Mouse (Mus musculus): ENCODE data around the gene Perm1. TPM values are rescaled to one million over a fixed set of nuclear protein-coding genes. Genes with fewer than 3 reads are reported as not detected.

Perm1 gene
- polyA plus RNA-seq, 1 experiment, result 9.5 TPM

GRCm38 (mm10) chr4:156224276-156224675 lies 8.6 kb downstream of the Perm1 start:
- H3K27me3 ChIP-seq (ENCODE audit: control insufficient read depth, insufficient read depth, low read length), result no peaks in the 10 kb centered on the region
- no peaks in the 10 kb centered on the region for H3K4me1 ChIP-seq (replicated peaks; ENCODE audit: control insufficient read depth, insufficient read depth, low read length)
- TF ChIP-seq POLR2A (IDR thresholded peaks at IDR 0.05; ENCODE audit: control insufficient read depth, extremely low read depth, insufficient read depth, low read length, poor library complexity) (no peak), CTCF (IDR thresholded peaks at IDR 0.05; ENCODE audit: borderline replicate concordance, control insufficient read depth, extremely low read depth, insufficient read depth, low read length, poor library complexity) (no peak)
- no peak overlapping the region for H3K27ac ChIP-seq (ENCODE audit: control insufficient read depth, insufficient read depth, low read length)
- DNase-seq, result no peak
- H3K4me3 ChIP-seq (ENCODE audit: control insufficient read depth, insufficient read depth, low read length), result no peak overlapping the region
- H3K36me3 ChIP-seq (ENCODE audit: control insufficient read depth, insufficient read depth, low read length), result no peaks in the 10 kb centered on the region
- 97% methylated on average over 2 of the region's 2 CpGs for WGBS

DNA sequence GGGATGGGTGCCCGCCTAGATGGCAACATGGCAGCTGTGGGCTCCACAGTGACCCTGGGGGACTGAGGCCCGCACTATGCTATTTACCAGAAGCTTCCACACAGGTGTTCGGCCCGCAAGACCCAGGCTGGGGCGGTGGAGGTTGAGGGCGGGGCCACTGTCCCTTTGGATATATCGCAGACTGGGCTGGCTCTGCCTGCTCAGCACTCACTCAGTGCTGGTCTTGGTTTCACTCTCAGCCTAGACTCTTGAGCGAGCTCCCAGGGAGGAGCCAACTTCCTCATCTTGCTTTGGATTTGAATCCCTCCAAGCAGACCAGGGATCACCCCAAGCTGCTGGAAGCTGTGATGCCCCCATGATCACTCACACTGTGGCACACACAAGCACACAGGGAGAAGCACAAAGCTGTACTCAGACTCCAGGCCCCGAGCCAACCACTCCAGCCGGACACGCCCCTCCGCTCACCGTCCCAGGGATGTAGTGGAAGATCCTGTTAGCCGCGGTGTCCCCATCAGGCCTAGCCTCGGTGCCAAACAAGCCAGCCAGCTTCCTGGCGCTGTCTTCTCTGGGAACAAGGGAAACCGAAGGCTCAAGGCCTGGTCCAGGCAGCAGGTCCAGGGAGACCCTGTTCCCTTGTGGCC lies 12.2 kb downstream of the Perm1 start:
- TF ChIP-seq POLR2A (IDR thresholded peaks at IDR 0.05; ENCODE audit: control insufficient read depth, extremely low read depth, insufficient read depth, low read length, poor library complexity) (no peak), CTCF (IDR thresholded peaks at IDR 0.05; ENCODE audit: borderline replicate concordance, control insufficient read depth, extremely low read depth, insufficient read depth, low read length, poor library complexity) (no peak)
- WGBS, result 84% methylated on average over 18 of the region's 18 CpGs
- Histone ChIP-seq H3K4me1 (replicated peaks; ENCODE audit: control insufficient read depth, insufficient read depth, low read length) (no peaks in the 10 kb centered on the region), H3K4me3 (ENCODE audit: control insufficient read depth, insufficient read depth, low read length) (peak overlapping the region; percentile 9), H3K36me3 (ENCODE audit: control insufficient read depth, insufficient read depth, low read length) (0 out of 2 replicates have a peak, but pooled peaks cover 3% of the 10 kb centered on the region), H3K27me3 (ENCODE audit: control insufficient read depth, insufficient read depth, low read length) (no peaks in the 10 kb centered on the region), H3K27ac (ENCODE audit: control insufficient read depth, insufficient read depth, low read length) (no peak overlapping the region)
- DNase-seq, result no peak

GRCm38 (mm10) chr4:156228393-156229024 lies 12.8 kb downstream of the Perm1 start:
- Histone ChIP-seq H3K4me1 (replicated peaks; ENCODE audit: control insufficient read depth, insufficient read depth, low read length) (peaks cover 4% of the 10 kb centered on the region), H3K27me3 (ENCODE audit: control insufficient read depth, insufficient read depth, low read length) (no peaks in the 10 kb centered on the region), H3K4me3 (ENCODE audit: control insufficient read depth, insufficient read depth, low read length) (peak overlapping the region; percentile 9; the same call in 1 of the 2 replicates), H3K27ac (ENCODE audit: control insufficient read depth, insufficient read depth, low read length) (no peak overlapping the region), H3K36me3 (ENCODE audit: control insufficient read depth, insufficient read depth, low read length) (0 out of 2 replicates have a peak, but pooled peaks cover 3% of the 10 kb centered on the region)
- WGBS, result 72% methylated on average over 12 of the region's 12 CpGs
- DNase-seq, result no peak
- no peak for TF ChIP-seq CTCF (IDR thresholded peaks at IDR 0.05; ENCODE audit: borderline replicate concordance, control insufficient read depth, extremely low read depth, insufficient read depth, low read length, poor library complexity)
- no peak for TF ChIP-seq POLR2A (IDR thresholded peaks at IDR 0.05; ENCODE audit: control insufficient read depth, extremely low read depth, insufficient read depth, low read length, poor library complexity)

GRCm38 (mm10) chr4:156234021-156234501 lies 18.4 kb downstream of the Perm1 start:
- H3K36me3 ChIP-seq (ENCODE audit: control insufficient read depth, insufficient read depth, low read length), result peaks cover 4% of the 10 kb centered on the region; the same call in 1 of the 2 replicates
- 26% methylated on average over 17 of the region's 17 CpGs for WGBS
- H3K27ac ChIP-seq (ENCODE audit: control insufficient read depth, insufficient read depth, low read length), result no peak overlapping the region
- DNase-seq, result peak; percentile 19
- no peaks in the 10 kb centered on the region for H3K27me3 ChIP-seq (ENCODE audit: control insufficient read depth, insufficient read depth, low read length)
- peak overlapping the region; percentile 71 for H3K4me3 ChIP-seq (ENCODE audit: control insufficient read depth, insufficient read depth, low read length)
- TF ChIP-seq CTCF (IDR thresholded peaks at IDR 0.05; ENCODE audit: borderline replicate concordance, control insufficient read depth, extremely low read depth, insufficient read depth, low read length, poor library complexity), result no peak
- no peak for TF ChIP-seq POLR2A (IDR thresholded peaks at IDR 0.05; ENCODE audit: control insufficient read depth, extremely low read depth, insufficient read depth, low read length, poor library complexity)
- peaks cover 18% of the 10 kb centered on the region for H3K4me1 ChIP-seq (replicated peaks; ENCODE audit: control insufficient read depth, insufficient read depth, low read length)

DNA sequence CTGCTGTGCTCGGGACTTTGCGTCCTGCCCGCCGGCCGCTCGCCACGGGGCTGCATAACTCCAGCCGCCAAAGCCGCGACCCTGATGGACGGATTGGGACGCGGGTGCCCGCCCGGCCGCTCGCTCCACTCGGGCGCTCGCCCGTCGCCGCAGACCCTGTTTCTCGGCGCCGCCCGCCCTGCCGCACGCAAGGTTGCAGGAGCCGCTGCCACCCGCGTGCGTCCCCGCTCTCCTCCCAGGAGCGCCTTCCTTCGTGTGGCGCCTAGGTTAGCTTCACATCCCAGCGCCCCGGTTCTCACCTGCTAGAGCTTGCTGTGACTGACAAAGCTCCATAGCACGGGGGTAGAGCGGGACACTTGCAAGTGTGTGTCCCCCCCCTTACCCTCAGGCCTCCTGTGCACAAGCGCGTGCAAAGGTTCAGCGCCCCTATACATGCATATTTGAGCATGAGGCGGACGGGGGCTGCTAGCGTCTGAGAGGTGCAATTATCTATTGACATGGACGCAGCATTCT lies 19.1 kb downstream of the Perm1 start, which contains the start of gene Plekhn1:
Plekhn1 (minus strand) TSS at position 157 of the 513 bp plus-strand sequence.
- TF ChIP-seq POLR2A (IDR thresholded peaks at IDR 0.05; ENCODE audit: control insufficient read depth, extremely low read depth, insufficient read depth, low read length, poor library complexity) (peak; percentile 49; the same call in 1 of the 2 replicates), CTCF (IDR thresholded peaks at IDR 0.05; ENCODE audit: borderline replicate concordance, control insufficient read depth, extremely low read depth, insufficient read depth, low read length, poor library complexity) (no peak)
- DNase-seq, result peak; percentile 79
- under 1% methylated on average over 37 of the region's 48 CpGs for WGBS
- Histone ChIP-seq H3K27ac (ENCODE audit: control insufficient read depth, insufficient read depth, low read length) (no peak within 1 kb of the TSS; the same call in 1 of the 2 replicates), H3K36me3 (ENCODE audit: control insufficient read depth, insufficient read depth, low read length) (peaks cover 11% of the 10 kb centered on the region), H3K27me3 (ENCODE audit: control insufficient read depth, insufficient read depth, low read length) (no peaks in the 10 kb centered on the region), H3K4me3 (ENCODE audit: control insufficient read depth, insufficient read depth, low read length) (peak within 1 kb of the TSS; percentile 85), H3K4me1 (replicated peaks; ENCODE audit: control insufficient read depth, insufficient read depth, low read length) (peaks cover 18% of the 10 kb centered on the region)

DNA sequence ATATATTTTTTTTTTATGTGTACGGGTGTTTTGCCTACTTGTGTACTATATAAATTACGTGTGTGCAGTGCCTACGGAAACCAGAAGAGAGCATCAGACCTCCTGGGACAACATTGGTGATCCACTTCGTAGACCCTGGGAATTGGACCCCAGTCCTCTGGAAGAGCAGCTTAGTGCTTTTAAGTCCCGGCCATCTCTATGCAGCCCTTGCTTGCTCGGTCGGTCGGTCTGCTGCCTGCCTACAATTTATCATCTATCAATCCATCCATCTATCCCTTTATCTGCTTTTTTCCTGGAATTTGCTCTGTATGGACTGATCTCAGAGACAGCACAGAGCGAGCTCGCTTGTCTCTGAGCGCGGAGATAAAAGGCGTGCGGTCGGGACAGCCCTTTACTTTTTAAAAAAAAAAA lies 19.7 kb downstream of the Perm1 start:
- peak overlapping the region; percentile 60 for H3K4me3 ChIP-seq (ENCODE audit: control insufficient read depth, insufficient read depth, low read length)
- no peak overlapping the region; the same call in 1 of the 2 replicates for H3K27ac ChIP-seq (ENCODE audit: control insufficient read depth, insufficient read depth, low read length)
- H3K36me3 ChIP-seq (ENCODE audit: control insufficient read depth, insufficient read depth, low read length), result peaks cover 17% of the 10 kb centered on the region
- TF ChIP-seq CTCF (IDR thresholded peaks at IDR 0.05; ENCODE audit: borderline replicate concordance, control insufficient read depth, extremely low read depth, insufficient read depth, low read length, poor library complexity) (no peak), POLR2A (IDR thresholded peaks at IDR 0.05; ENCODE audit: control insufficient read depth, extremely low read depth, insufficient read depth, low read length, poor library complexity) (no peak)
- H3K4me1 ChIP-seq (replicated peaks; ENCODE audit: control insufficient read depth, insufficient read depth, low read length), result peaks cover 18% of the 10 kb centered on the region
- WGBS, result 1% methylated on average over 15 of the region's 15 CpGs
- DNase-seq, result peak; percentile 24
- H3K27me3 ChIP-seq (ENCODE audit: control insufficient read depth, insufficient read depth, low read length), result no peaks in the 10 kb centered on the region
